Mouse (Mus musculus): ENCODE results near the gene Cpm. TPM values are rescaled to one million over a fixed set of nuclear protein-coding genes. Genes with fewer than 3 reads are reported as not detected.
A peak's percentile ranks its signal among the peaks of the same experiment; 100 is the strongest.
"Not testable (repeated sequence)": the region's sequence is repeated elsewhere in the genome, so short reads cannot be mapped to it uniquely, and the experiment has no call there.

Cpm gene
- total RNA-seq, 1 experiment from 2014 or later = 4.2 TPM

- ATAC-seq (replicated peaks; ENCODE audit: insufficient number of reproducible peaks, low FRiP score, low TSS enrichment, poor library complexity, severe bottlenecking) = no peak
Measured at GRCm38 (mm10) chr10:117615239-117615638, 14.1 kb upstream of the Cpm start.

DNA sequence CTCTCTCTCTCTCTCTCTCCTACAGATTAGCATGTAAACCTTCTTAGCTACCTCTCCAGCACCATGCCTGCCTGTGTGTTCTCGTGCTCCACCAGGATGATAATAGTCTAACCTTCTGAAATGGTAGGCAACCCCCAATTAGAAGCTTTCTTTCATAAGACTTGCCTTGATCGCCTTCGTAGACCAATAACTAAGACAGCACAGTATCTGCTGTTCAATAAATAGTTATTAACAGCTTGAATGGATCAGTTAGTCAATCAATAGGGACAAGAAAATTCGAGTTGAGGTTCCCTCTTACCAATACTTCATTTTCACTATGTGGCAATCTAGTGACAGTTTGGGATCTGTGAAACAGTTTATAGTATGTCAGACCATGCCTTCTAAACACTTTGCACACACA, 13.6 kb upstream of the Cpm start:
- ATAC-seq (replicated peaks; ENCODE audit: insufficient number of reproducible peaks, low FRiP score, low TSS enrichment, poor library complexity, severe bottlenecking) = no peak

DNA sequence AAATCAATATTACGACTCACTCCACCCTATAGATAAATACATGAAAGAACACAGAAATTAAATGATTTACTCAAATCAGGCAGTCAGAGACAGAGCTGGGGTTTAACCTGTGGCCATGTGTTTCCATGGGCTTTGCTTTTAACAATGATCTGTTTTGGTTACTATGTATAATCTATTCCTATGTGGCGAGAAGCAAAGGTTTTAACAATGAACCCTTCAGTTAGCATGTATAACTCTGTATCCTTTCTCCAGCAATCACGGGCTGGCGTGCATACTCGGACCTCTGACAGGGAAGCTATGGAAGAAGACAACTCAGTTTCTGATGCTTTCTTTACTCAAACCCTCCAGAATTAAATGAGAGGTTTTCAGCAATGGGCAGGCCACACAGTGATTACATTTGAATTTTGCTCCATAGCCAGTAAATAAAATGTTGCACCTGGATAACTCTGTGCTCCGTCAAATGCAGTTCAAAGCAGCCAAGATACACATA, 13.1 kb upstream of the Cpm start:
- no peak for ATAC-seq (replicated peaks; ENCODE audit: insufficient number of reproducible peaks, low FRiP score, low TSS enrichment, poor library complexity, severe bottlenecking)

GRCm38 (mm10) chr10:117616765-117617164, 12.5 kb upstream of the Cpm start:
- not testable (repeated sequence) for ATAC-seq (replicated peaks; ENCODE audit: insufficient number of reproducible peaks, low FRiP score, low TSS enrichment, poor library complexity, severe bottlenecking)

GRCm38 (mm10) chr10:117617568-117618345, 11.5 kb upstream of the Cpm start:
- ATAC-seq (replicated peaks; ENCODE audit: insufficient number of reproducible peaks, low FRiP score, low TSS enrichment, poor library complexity, severe bottlenecking) = no peak

GRCm38 (mm10) chr10:117619041-117619861, 10.0 kb upstream of the Cpm start:
- ATAC-seq (replicated peaks; ENCODE audit: insufficient number of reproducible peaks, low FRiP score, low TSS enrichment, poor library complexity, severe bottlenecking) = no peak

DNA sequence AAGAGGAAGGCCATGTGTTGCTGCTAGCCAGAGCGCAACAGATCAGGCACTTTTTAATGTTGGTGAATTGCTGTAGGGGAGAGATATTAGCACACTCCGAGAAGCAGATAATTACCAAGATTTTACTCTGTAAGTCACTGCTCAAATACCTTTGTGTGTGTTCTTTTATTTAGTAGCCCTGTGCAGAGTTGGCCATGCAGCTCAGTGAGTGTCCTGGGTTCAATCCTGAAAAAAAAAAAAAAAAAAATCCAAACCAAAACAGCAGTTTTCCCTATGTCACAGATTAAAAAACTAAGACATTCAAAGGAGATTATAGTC, 9.5 kb upstream of the Cpm start:
- ATAC-seq (replicated peaks; ENCODE audit: insufficient number of reproducible peaks, low FRiP score, low TSS enrichment, poor library complexity, severe bottlenecking) = no peak

DNA sequence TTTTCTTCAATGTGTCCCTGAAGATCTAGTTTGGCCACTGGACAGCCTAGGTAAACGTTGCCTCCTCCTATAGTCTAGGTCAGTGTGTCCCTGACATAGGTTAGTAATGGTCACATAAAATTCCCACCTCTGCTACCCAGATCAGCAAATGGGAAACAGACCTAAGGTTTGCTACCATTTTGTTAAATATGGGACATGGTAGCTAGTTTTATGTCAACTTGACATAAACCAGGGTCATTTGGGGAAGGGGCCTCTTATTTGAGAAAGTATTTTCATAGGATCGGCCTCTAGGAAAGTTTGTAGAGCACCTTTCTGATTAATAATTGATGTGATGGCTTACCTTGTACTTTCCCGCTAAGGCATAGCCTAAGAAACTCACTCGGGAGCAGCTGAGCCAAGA, 8.8 kb upstream of the Cpm start:
- ATAC-seq (replicated peaks; ENCODE audit: insufficient number of reproducible peaks, low FRiP score, low TSS enrichment, poor library complexity, severe bottlenecking) = no peak

DNA sequence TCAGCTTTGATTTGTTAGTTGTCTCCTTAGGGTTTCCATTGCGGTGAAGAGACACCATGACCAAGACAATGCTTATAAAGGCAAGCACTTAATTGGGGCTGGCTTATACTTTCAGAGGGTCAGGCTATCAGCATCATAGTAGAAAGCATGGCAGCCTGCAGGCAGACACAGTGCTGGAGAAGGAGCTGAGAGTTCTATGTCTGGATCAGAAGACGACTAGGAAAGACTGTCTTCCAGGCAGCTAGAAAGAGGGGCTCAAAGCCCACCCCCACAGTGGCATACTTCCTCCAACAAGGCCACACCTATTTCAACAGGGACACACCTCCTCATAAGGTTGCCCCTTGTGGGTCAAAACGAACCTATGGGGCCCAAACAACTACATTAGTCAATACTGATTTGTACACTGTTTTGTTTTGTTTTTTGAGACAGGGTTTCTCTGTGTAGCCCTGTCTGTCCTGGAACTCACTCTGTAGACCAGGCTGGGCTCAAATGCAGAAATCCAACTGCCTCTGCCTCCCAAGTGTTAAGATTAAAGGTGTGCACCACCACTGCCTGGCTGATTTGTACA, 8.3 kb upstream of the Cpm start:
- no peak for ATAC-seq (replicated peaks; ENCODE audit: insufficient number of reproducible peaks, low FRiP score, low TSS enrichment, poor library complexity, severe bottlenecking)

GRCm38 (mm10) chr10:117621616-117622533, 7.4 kb upstream of the Cpm start:
- no peak for ATAC-seq (replicated peaks; ENCODE audit: insufficient number of reproducible peaks, low FRiP score, low TSS enrichment, poor library complexity, severe bottlenecking)

DNA sequence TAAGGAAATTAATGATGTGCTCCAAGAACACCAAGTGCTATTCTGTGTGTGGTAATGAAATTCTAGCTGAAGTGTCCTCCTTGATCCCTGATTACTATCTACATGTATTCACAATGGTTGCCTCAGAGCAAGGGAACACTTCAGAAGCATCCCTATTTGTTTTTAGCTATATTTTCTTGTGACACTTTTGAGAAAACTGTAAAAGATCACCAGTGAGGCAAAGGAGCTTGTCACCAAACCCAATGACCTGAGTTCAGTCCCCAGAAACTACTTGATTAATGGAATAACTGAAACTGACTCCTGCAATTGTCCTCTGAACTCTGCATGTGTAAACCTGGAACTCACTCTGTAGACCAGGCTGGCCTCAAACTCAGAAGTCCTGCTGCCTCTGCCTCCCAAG, 5.9 kb upstream of the Cpm start:
- ATAC-seq (replicated peaks; ENCODE audit: insufficient number of reproducible peaks, low FRiP score, low TSS enrichment, poor library complexity, severe bottlenecking) = no peak

DNA sequence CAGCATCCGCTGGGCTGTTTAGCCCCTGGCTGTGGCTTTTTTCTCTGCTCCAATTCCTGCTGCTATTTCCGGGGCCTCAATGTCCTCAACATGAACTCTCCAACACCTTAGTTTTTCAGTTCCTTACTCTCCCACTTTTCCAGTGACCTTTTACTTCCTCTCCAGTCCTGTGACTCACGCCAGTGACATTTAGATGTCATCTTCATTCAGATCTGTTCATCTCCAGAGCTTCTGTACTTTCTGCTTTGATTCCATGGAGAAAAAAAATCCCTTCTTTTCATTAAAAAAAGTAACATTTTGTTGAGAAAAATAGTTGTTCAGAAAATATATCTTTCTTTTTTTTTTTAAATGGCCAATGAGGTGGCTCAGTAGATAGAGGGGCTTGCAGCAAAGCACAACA, 5.1 kb upstream of the Cpm start:
- no peak for ATAC-seq (replicated peaks; ENCODE audit: insufficient number of reproducible peaks, low FRiP score, low TSS enrichment, poor library complexity, severe bottlenecking)

DNA sequence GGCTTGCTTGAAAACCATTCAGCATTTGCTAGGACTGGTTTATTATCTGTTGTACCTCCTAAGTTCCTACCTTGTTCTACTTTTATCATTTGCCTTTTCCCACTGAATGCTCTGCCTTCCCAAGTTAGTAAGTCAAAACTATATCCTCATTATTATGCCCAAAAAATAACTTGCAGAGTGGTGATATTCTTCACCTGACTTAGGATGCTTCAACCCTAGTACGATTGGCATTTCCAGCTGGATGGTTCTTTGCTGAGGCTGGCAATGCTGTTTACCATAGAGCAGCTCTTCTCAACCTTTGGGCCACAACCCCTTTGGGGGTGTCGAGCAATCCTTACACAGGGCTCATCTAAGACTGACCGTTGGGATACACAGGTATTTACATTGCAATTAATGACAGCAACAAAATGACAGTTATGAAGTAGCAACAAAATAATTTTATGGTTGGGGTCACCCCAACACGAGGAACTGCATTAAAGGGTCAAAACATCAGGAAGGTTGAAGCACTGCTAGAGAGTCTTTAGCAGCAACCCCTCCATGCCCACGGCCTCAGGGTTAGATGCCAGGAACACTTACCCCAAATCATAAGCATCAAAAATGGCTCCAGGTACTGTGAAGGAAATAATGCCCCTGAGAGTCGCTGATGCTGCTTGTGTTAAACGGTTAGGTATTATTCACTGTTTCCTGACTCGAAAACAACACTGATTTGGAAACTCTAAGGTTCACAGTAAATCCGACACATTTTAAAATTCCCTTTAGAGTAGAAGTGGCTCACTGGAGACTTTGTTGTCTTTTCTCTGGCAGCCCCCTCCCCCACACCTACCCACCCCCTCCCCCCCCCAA, 4.4 kb upstream of the Cpm start:
- ATAC-seq (replicated peaks; ENCODE audit: insufficient number of reproducible peaks, low FRiP score, low TSS enrichment, poor library complexity, severe bottlenecking) = no peak

- ATAC-seq (replicated peaks; ENCODE audit: insufficient number of reproducible peaks, low FRiP score, low TSS enrichment, poor library complexity, severe bottlenecking) = peak; percentile 54; the same call in 1 of the 2 replicates
Measured at GRCm38 (mm10) chr10:117625500-117626296, 3.6 kb upstream of the Cpm start.

- no peak for ATAC-seq (replicated peaks; ENCODE audit: insufficient number of reproducible peaks, low FRiP score, low TSS enrichment, poor library complexity, severe bottlenecking)
Measured at GRCm38 (mm10) chr10:117626297-117626613, 3.0 kb upstream of the Cpm start.

- no peak for ATAC-seq (replicated peaks; ENCODE audit: insufficient number of reproducible peaks, low FRiP score, low TSS enrichment, poor library complexity, severe bottlenecking)
Measured at GRCm38 (mm10) chr10:117626840-117627615, 2.3 kb upstream of the Cpm start.

GRCm38 (mm10) chr10:117627616-117627930, 1.7 kb upstream of the Cpm start:
- no peak for ATAC-seq (replicated peaks; ENCODE audit: insufficient number of reproducible peaks, low FRiP score, low TSS enrichment, poor library complexity, severe bottlenecking)

Data from monocyte, adult 5-6 weeks (primary cell).